Mouse (Mus musculus) adrenal gland, postnatal 10 days (tissue): Measurements from ENCODE around the gene Arl6ip1. TPM values are rescaled to one million over a fixed set of nuclear protein-coding genes. Genes with fewer than 3 reads are reported as not detected.

Source experiments
- DNase-seq: peaks from one replicate; pipeline ENCODE4 v3.0.0; 2021; ENCODE audit warnings: mixed read lengths
- total RNA-seq, 2 experiments: library from RNA; stranded (reverse); gene quantifications; 2 replicates each; pipeline ENCODE4 v1.2.3; 2021

Arl6ip1 gene
- total RNA-seq, 2 experiments from 2014 or later = 148 to 152 TPM

DNA sequence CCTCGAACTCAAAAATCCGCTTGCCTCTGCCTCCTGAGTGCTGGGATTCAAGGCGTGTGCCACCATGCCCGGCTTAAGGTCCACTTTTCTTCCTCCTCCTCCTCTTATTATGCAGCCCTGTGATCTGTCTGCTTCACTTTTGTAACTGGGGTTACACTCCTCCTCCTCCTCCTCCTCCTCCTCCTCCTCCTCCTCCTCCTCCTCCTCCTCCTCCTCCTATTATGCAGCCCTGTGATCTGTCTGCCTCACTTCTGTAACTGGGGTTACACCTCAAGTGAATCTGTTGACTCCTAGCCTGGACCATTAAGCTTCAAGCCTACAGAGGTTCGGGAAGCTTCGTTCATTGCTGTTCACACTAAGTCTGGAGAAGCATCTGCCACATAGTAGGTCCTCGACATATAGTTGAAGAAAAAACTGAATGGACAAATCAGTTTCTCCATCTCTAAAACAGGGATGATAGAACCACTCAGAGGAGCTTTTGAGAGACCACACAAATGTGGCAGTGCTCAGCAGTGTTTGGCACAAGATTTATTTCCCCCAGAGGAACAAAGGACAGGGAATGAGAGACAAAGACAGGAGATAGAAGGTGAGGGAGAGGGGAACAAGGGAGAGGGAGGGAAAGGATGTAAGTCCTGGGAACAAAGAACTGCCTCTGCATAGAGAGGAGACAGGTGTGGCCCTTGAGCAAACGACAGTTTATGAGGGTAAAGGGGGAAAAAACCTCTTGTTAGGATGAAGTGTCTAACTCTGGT is 12.5 kb downstream of the Arl6ip1 start:
- DNase-seq = no peak

- DNase-seq = peak; percentile 94
Measured at GRCm38 (mm10) chr7:118115877-118116568, 13.4 kb downstream of the Arl6ip1 start, which contains the start of gene Rps15a. Rps15a (minus strand) TSS chr7:118116188.

DNA sequence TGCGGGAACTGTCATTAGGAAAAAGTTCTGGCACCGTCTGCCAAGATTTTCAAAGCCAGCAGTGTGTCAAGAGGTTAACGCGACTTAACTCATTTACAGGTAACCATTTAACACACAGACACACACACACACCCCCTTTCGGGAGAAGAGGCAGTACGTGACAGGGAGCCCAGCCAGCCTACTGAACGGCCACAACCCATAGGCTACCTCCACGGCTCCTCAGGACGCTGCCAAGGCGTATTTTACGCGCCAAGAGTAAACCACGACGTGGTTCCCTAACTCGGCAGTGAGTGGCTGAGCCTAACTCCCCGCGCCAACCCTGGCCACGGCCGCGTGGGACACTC is 14.0 kb downstream of the Arl6ip1 start:
- DNase-seq = no peak

DNA sequence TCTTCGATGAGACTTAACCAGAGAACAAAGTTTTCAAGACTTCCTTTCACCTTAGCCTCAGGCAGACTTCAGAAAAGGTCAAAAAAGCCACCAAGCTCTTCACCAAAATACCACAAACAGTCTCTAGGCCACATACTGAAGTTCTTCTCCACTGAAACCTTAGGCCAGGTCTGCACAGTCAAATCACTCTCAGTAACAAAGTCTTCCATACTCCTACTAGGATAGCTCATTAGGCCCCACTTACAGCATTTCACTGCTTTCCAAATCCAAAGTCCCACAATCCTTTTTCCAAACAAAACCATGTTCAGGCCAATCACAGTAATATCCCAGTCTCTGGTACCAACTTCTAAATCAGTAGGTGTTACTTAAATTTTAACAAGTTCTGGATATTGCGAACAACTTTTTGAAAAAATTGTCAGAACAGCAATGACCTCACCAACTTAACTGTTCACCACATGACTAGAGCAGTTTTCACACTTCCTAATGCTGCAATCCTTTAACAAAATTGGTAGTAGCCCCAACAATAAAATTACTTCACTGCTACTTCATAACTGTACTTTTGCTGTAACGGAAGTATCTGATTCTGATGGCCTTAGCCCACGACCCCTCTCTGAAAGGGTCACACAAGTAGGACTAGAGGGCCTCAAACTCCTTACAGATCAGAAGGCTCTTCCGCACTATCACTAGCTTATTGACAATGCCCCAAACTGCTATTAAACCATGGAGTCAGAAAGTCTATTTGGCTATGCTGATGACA is 15.7 kb downstream of the Arl6ip1 start:
- no peak for DNase-seq

GRCm38 (mm10) chr7:118111128-118111527 is 18.3 kb downstream of the Arl6ip1 start:
- DNase-seq = no peak

GRCm38 (mm10) chr7:118107671-118108070 is 21.8 kb downstream of the Arl6ip1 start:
- no peak for DNase-seq

DNA sequence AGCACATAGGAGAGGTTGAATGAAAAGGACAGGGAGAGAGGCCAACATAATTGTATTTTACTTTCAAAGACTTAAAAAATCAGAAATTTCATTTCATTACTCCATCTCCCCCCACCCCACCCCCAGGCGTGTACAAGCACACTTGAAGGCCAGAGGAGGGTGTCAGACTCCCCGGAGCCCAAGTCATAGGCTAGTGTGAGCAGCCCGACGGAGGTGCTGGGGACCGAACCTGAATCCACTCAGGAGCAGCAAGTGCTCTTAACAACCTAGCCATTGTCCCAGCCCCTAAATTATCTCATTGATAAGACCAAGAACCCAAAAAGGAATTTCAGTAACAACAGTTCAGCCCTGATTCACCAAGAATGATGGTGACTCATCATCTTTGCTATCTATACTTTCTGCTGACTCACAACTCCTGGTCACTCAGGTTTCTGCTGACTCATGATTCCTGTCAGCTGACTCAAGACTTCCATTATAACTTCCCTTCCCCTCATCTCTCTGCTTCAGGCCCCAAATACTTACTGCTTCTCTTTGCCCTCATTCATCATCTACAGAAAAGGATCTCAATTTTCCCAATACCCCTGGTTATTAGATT is 24.9 kb downstream of the Arl6ip1 start:
- no peak for DNase-seq

DNA sequence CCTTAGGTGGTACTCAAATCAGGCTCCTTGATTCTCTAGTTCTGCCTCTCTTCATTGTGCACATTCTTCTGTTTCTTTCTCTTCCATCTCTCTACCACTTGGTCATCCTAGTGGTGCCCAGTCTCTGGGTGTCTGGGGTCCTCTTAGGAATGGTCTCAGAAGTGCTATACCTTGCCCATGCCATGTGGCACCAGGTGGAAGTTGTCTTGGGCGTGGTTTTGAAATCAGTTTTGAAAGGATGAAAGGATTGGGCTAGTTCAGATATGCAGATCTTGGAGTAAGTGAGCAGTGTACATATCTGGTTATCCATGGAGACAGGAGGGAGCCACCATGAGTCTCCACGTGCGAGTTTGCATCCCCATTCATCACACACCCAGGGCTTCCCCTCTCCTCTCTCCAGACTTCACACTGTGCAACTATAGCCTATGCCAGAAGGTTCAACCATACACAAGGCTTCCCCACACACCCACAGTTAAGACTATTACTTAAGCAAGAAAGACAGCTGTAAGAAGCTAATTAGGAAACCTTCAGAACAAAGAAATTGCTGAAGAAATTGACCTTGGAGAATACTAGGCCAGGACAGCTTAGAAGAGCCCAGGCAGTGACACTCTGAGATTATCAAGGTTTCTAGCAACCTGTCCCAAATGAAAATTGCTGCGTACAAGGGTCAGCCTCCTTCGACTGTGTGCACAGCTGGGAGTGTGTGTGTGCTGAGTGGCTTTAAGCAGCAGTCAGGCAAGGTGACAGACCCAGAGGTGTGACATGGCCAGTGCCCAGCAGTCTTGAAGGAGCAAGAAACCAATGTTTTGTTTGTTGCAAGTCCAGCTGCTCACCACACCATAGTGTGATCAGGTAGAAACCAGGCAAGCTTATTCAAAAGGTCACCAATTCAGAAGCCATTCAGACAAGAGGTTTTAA is 25.7 kb downstream of the Arl6ip1 start:
- no peak for DNase-seq

- no peak for DNase-seq
Measured at GRCm38 (mm10) chr7:118102678-118103461, 26.6 kb downstream of the Arl6ip1 start.

- peak; percentile 44 for DNase-seq
Measured at GRCm38 (mm10) chr7:118102231-118102630, 27.2 kb downstream of the Arl6ip1 start.

DNA sequence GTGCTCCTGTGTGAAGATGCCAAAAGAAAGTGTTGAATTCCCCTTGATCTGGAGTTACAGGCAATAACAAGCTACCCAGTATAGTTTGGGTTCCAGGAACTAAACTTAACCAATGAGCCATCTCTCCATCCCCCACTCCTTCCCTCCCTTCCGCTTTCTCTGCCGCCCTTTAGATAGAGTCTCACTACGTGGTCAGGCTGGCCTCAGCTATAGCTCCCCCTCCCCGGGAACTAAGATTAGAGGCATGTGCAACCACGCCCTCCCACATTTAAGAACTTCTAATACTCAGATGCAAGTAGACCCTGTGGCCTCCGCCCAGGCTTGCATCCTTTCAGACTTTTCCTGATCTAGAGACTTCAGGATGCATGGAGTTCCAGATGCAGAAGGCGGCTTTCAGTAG is 31.8 kb downstream of the Arl6ip1 start:
- DNase-seq = no peak

DNA sequence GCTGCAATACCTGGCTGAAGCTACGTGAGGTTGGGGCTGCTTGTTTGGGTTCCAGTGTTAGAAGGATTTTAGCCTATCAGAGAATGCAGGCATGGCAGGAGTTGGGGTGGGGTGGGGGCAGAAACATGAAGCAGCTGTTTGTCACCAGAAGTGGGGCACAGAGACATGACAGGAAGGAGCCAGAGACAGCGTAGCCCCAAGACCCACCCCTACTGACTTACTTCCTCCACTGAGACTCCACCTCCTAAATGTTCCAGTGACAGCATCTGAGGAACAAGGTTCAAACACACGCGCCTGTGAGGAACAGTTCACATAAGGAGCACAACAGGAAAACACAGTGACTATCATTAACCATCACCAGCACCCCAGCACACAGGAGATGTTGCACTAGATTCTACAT is 49.5 kb downstream of the Arl6ip1 start:
- DNase-seq = no peak

GRCm38 (mm10) chr7:118079097-118079496 is 50.4 kb downstream of the Arl6ip1 start:
- DNase-seq = no peak

Other genes starting within 250 kb of the Arl6ip1 start
- gene Rps15a, start 13.5 kb downstream of the Arl6ip1 start, total RNA-seq = 100 to 1,000 TPM; 881 to 957 TPM
- 10 to 100 TPM; 35.8 to 50.7 TPM for gene Smg1, start 114.0 kb upstream of the Arl6ip1 start, total RNA-seq